Mouse (Mus musculus): ENCODE measurements at regions not wholly inside any gene's neighbourhood (a gene's known extent, or its start where the extent isn't known, plus 50 kb on each side); places are given as distances from the start of the nearest gene placed in this dataset.

DNA sequence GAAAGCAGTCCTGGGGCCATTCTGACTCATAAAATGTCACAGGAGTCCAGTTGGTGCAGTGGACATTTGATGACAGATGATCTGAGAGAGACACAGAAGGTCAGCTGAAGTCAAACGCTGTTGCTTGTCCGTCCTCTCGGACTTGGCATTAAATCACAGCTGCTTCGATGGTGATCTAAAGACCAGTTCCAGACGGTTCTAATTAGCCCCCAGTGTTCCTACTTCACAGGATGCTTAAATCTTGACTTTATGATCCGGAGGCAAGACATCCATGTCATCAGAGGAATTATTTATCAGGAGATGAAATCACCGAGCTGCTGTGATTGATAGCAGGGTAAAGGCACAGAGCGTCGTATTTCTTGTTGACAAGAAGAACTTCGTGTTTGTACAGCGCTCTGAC lies 73.7 kb downstream of the Adra2a start:
- no peak for TF ChIP-seq GATA1 (IDR thresholded peaks at IDR 0.05; ENCODE audit: borderline replicate concordance, low read length)
- no peak for TF ChIP-seq FLI1 (IDR thresholded peaks at IDR 0.05; ENCODE audit: low read length)

All from megakaryocyte, embryonic 14.5 days (primary cell).